Mouse (Mus musculus) testis, adult 2 months (tissue): ENCODE measurements around the gene Homer2.

Source experiments
- CTCF ChIP-seq: fragments of 200-500 bp; IDR thresholded peaks from 2 replicates; pipeline ENCODE4 v1.5.1; 2012; ENCODE audit warnings: low read depth, mild to moderate bottlenecking, inconsistent platforms, low read length, moderate library complexity; ENCODE audit not compliant: control insufficient read depth, insufficient read depth, insufficient replicate concordance
- POLR2A ChIP-seq: fragments of 200-500 bp; IDR thresholded peaks from 2 replicates; pipeline ENCODE4 v1.6.1; 2012; ENCODE audit warnings: low read depth, mild to moderate bottlenecking, inconsistent platforms, low read length, moderate library complexity; ENCODE audit not compliant: control insufficient read depth

- no peak for TF ChIP-seq CTCF
- no peak for TF ChIP-seq POLR2A
Measured at GRCm38 (mm10) chr7:81612856-81613635, 94.3 kb downstream of the Homer2 start.
